Mouse (Mus musculus): ENCODE results near the gene Ccdc69. TPM values are rescaled to one million over a fixed set of nuclear protein-coding genes. Genes with fewer than 3 reads are reported as not detected.

The Ccdc69 gene
- polyA plus RNA-seq, 1 experiment = 0.61 TPM

GRCm38 (mm10) chr11:55078502-55078901 is 571 bp upstream of the Ccdc69 start:
- Histone ChIP-seq H3K4me1 (ENCODE audit: control insufficient read depth, insufficient read depth, low read length) (no peaks in the 10 kb centered on the region), H3K4me3 (ENCODE audit: insufficient read depth, low read length) (no peak overlapping the region), H3K27ac (ENCODE audit: insufficient read depth, low read length) (no peak overlapping the region)
- no peak for TF ChIP-seq POLR2A (IDR thresholded peaks at IDR 0.05; ENCODE audit: low read depth, low read length)

DNA sequence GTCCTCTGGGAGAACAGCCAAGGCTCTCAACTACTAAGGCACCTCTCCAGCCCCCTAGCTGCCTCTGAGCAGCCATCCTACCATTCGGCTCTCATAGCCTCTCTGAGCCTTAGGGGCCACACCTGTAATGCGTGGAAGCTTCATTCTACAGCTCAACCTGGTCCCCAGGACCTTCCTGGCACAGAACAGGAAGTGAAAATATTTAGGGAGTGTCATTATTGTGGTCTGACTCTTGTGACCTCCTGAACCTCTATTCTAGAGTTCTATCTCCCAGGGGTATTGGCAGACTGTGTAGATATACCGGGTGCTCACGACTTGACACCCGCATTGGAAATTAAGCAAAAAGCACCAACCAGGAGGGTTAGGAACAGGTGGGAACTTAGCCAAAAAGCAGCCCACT is 1.7 kb downstream of the Ccdc69 start:
- Histone ChIP-seq H3K4me1 (ENCODE audit: control insufficient read depth, insufficient read depth, low read length) (no peaks in the 10 kb centered on the region), H3K4me3 (ENCODE audit: insufficient read depth, low read length) (no peak overlapping the region), H3K27ac (ENCODE audit: insufficient read depth, low read length) (no peak overlapping the region)
- TF ChIP-seq CTCF (IDR thresholded peaks at IDR 0.05; ENCODE audit: borderline replicate concordance, insufficient read depth, low read length) (no peak), POLR2A (IDR thresholded peaks at IDR 0.05; ENCODE audit: low read depth, low read length) (no peak)

DNA sequence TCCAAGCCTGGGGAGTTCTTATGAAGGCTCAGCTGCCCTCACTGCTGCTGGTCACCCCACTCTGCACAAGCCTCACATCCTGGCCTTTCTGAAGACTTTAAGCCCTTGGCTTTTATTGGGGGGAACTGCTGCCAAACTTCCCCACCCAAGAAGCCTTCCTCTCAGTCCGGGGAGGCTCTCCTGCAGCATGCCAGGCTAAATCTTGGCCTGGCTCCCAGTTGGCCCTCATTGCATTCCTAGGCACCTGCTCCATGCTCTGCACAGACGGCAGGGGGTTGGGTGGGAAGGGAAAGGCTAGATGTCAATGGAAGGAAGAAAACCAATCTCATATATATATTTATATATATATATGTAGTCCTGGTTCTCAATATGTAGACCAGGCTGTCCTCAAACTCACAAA is 2.3 kb downstream of the Ccdc69 start:
- H3K4me1 ChIP-seq (ENCODE audit: control insufficient read depth, insufficient read depth, low read length) = no peaks in the 10 kb centered on the region

GRCm38 (mm10) chr11:55073191-55073590 is 4.7 kb downstream of the Ccdc69 start:
- H3K4me1 ChIP-seq (ENCODE audit: control insufficient read depth, insufficient read depth, low read length) = no peaks in the 10 kb centered on the region
- no peak for TF ChIP-seq POLR2A (IDR thresholded peaks at IDR 0.05; ENCODE audit: low read depth, low read length)
- no peak for TF ChIP-seq CTCF (IDR thresholded peaks at IDR 0.05; ENCODE audit: borderline replicate concordance, insufficient read depth, low read length)
- no peak overlapping the region for H3K27ac ChIP-seq (ENCODE audit: insufficient read depth, low read length)
- H3K4me3 ChIP-seq (ENCODE audit: insufficient read depth, low read length) = no peak overlapping the region

More for the DNA sequence above, 2.3 kb downstream of the Ccdc69 start:
- Histone ChIP-seq H3K27ac (ENCODE audit: insufficient read depth, low read length) (no peak overlapping the region), H3K4me3 (ENCODE audit: insufficient read depth, low read length) (no peak overlapping the region)
- no peak for TF ChIP-seq CTCF (IDR thresholded peaks at IDR 0.05; ENCODE audit: borderline replicate concordance, insufficient read depth, low read length)
- TF ChIP-seq POLR2A (IDR thresholded peaks at IDR 0.05; ENCODE audit: low read depth, low read length) = no peak

- TF ChIP-seq POLR2A (IDR thresholded peaks at IDR 0.05; ENCODE audit: low read depth, low read length) (no peak), CTCF (IDR thresholded peaks at IDR 0.05; ENCODE audit: borderline replicate concordance, insufficient read depth, low read length) (no peak)
- H3K27ac ChIP-seq (ENCODE audit: insufficient read depth, low read length) = no peak overlapping the region
- H3K4me3 ChIP-seq (ENCODE audit: insufficient read depth, low read length) = no peak overlapping the region
- no peaks in the 10 kb centered on the region for H3K4me1 ChIP-seq (ENCODE audit: control insufficient read depth, insufficient read depth, low read length)
Observed at GRCm38 (mm10) chr11:55072467-55072866, 5.5 kb downstream of the Ccdc69 start.

GRCm38 (mm10) chr11:55071344-55071743 is 6.6 kb downstream of the Ccdc69 start:
- no peak for TF ChIP-seq POLR2A (IDR thresholded peaks at IDR 0.05; ENCODE audit: low read depth, low read length)
- Histone ChIP-seq H3K4me3 (ENCODE audit: insufficient read depth, low read length) (no peak overlapping the region), H3K4me1 (ENCODE audit: control insufficient read depth, insufficient read depth, low read length) (no peaks in the 10 kb centered on the region), H3K27ac (ENCODE audit: insufficient read depth, low read length) (no peak overlapping the region)

DNA sequence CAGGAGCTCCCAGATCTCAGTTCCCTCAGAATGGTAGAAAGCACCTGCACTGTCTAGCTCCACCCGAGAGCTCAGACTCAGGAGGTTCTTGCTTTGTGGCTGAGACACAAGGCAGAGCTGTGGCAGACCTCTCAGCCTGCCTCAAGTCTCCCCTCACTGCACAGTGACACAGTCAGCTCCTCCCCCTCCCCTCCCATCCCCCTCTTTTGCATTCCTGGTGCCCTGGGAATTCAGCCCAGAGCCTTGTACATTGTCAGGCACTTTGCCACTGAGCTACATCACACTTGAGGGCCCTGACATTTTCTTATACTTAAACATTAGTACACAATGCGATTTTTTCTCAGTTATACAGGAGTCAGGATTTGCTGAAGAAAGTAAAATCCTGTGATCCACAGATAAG is 8.9 kb downstream of the Ccdc69 start:
- no peak for TF ChIP-seq POLR2A (IDR thresholded peaks at IDR 0.05; ENCODE audit: low read depth, low read length)
- TF ChIP-seq CTCF (IDR thresholded peaks at IDR 0.05; ENCODE audit: borderline replicate concordance, insufficient read depth, low read length) = no peak
- no peak overlapping the region for H3K27ac ChIP-seq (ENCODE audit: insufficient read depth, low read length)
- H3K4me1 ChIP-seq (ENCODE audit: control insufficient read depth, insufficient read depth, low read length) = no peaks in the 10 kb centered on the region
- H3K4me3 ChIP-seq (ENCODE audit: insufficient read depth, low read length) = no peak overlapping the region

DNA sequence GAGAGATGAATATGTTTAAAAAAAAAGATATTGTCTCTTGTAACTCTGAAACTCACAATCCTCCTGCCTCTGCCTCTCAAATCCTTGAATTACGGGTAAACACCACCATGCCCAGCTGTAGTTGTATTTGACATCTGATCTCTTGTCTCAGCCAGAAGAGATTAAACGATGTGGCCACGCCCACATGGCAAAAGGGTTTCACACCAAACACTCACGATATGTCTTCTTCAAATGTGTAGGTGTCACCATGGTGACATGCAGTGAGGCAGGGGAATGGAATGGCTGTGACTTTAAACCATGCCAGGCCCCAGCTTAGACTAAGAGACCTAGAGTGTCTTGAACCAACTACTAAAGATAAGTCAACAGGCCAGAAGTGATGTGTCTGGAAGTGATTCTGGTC is 11.0 kb downstream of the Ccdc69 start:
- Histone ChIP-seq H3K27ac (ENCODE audit: insufficient read depth, low read length) (no peak overlapping the region), H3K4me1 (ENCODE audit: control insufficient read depth, insufficient read depth, low read length) (peaks cover 3% of the 10 kb centered on the region; the same call in 1 of the 2 replicates), H3K4me3 (ENCODE audit: insufficient read depth, low read length) (no peak overlapping the region)
- TF ChIP-seq CTCF (IDR thresholded peaks at IDR 0.05; ENCODE audit: borderline replicate concordance, insufficient read depth, low read length) (no peak), POLR2A (IDR thresholded peaks at IDR 0.05; ENCODE audit: low read depth, low read length) (no peak)

- Histone ChIP-seq H3K4me3 (ENCODE audit: insufficient read depth, low read length) (no peak overlapping the region), H3K27ac (ENCODE audit: insufficient read depth, low read length) (no peak overlapping the region)
- TF ChIP-seq CTCF (IDR thresholded peaks at IDR 0.05; ENCODE audit: borderline replicate concordance, insufficient read depth, low read length) = no peak
- no peak for TF ChIP-seq POLR2A (IDR thresholded peaks at IDR 0.05; ENCODE audit: low read depth, low read length)
Observed at GRCm38 (mm10) chr11:55062856-55063255, 15.1 kb downstream of the Ccdc69 start.

DNA sequence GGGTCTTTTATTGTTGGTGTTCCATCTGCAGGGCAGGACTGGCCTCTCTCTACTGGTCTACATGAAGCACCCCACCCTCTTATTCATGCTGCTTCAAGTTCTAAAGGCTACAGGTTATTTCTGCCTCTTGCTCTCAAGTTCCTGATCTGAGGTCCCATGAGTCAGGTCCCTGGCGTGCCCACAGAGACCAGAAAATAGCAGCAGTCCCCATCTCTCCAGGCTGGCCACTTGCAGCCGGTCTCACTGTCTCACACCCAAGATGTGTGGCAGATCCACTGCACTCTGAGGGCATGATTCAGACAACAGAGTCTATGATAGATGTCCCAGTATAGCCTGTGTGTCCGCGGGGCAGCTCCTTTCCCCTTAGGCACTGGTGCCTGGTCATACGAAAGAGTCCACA is 17.1 kb downstream of the Ccdc69 start:
- Histone ChIP-seq H3K27ac (ENCODE audit: insufficient read depth, low read length) (no peak overlapping the region), H3K4me1 (ENCODE audit: control insufficient read depth, insufficient read depth, low read length) (peaks cover 3% of the 10 kb centered on the region; the same call in 1 of the 2 replicates), H3K4me3 (ENCODE audit: insufficient read depth, low read length) (no peak overlapping the region)
- TF ChIP-seq CTCF (IDR thresholded peaks at IDR 0.05; ENCODE audit: borderline replicate concordance, insufficient read depth, low read length) = no peak
- TF ChIP-seq POLR2A (IDR thresholded peaks at IDR 0.05; ENCODE audit: low read depth, low read length) = no peak

More at GRCm38 (mm10) chr11:55062856-55063255, 15.1 kb downstream of the Ccdc69 start:
- peaks cover 3% of the 10 kb centered on the region; the same call in 1 of the 2 replicates for H3K4me1 ChIP-seq (ENCODE audit: control insufficient read depth, insufficient read depth, low read length)

DNA sequence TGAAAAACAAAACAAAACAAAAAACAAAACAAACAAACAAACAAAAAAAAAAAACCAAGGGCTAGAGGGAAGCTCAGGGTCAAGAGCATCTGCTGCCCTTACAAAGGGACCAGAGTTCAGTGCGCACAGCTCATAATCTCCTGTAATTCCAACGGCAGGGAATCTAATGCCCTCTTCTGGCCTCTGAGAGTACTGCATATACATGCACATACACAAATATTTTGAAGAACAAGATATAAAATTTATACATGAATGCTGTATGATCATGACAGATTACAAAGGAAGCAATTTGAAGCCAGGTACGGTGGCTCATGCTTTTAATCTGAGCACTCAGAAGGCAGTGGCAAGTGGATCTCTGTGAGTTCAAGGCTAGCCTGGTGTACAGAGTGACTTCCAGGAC is 20.4 kb downstream of the Ccdc69 start:
- H3K4me1 ChIP-seq (ENCODE audit: control insufficient read depth, insufficient read depth, low read length) = no peaks in the 10 kb centered on the region
- no peak overlapping the region for H3K4me3 ChIP-seq (ENCODE audit: insufficient read depth, low read length)
- no peak overlapping the region for H3K27ac ChIP-seq (ENCODE audit: insufficient read depth, low read length)
- TF ChIP-seq POLR2A (IDR thresholded peaks at IDR 0.05; ENCODE audit: low read depth, low read length) (no peak), CTCF (IDR thresholded peaks at IDR 0.05; ENCODE audit: borderline replicate concordance, insufficient read depth, low read length) (no peak)

Measured in embryonic fibroblast, embryonic 13.5 days (primary cell).